Mouse (Mus musculus): ENCODE measurements around the gene Hcar2.

Gene Hcar2

GRCm38 (mm10) chr5:123862374-123863350 is 2.6 kb downstream of the Hcar2 start:
- no peak for DNase-seq (ENCODE audit: low read depth, low spot score)

DNA sequence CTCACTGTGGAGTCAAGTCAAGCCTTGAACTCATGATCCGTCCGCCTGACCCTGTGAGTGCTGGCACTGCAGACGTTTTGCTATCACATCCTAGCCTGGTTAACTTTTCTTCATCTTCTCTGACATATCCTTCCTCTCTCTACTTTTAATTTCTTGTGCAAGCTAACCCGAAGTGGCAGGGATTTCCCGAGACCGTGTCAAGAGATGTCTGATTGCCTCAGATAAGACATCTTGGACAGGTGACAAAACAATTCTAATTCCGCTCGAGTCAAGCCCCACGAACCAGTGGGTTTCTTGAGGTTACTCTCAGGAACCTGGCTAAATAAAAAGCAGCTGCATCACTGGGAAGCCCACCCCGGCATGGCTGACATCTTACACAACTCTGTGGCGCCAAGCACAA is 6.5 kb downstream of the Hcar2 start:
- DNase-seq (ENCODE audit: low read depth, low spot score): no peak

- no peak for DNase-seq (ENCODE audit: low read depth, low spot score)
Observed at GRCm38 (mm10) chr5:123854511-123854910, 10.8 kb downstream of the Hcar2 start.

DNA sequence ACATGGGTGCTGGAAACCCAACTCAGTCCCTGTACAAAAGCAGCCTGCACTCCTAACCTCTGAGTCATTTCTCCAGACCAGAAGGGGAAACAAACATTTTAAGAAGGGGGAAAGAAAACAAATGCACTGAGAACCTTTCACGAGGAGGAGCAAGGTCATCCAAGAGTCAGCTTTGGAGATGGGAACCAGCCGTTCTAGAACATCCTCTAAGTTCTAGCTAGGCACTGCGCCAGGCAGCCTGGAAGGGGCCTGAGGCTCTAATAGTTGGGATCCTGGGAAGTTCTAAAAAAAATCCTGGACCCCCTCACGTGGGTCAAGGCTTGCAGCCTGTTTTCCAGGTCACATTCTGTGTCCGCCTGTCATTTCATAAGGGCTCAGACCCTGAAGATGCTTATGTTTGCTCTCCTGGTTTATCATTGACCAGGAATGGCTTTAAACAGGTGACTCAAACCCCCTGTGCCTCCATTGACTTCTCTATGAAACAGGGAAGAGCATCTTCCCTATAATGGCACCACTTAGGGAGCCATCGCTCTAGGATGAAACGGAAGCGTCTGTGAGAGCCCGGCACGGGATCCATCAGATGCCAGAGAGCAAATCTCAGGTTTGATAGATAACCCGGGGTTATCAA is 11.3 kb downstream of the Hcar2 start:
- DNase-seq (ENCODE audit: low read depth, low spot score): no peak

GRCm38 (mm10) chr5:123851398-123851797 is 13.9 kb downstream of the Hcar2 start:
- no peak for DNase-seq (ENCODE audit: low read depth, low spot score)

DNA sequence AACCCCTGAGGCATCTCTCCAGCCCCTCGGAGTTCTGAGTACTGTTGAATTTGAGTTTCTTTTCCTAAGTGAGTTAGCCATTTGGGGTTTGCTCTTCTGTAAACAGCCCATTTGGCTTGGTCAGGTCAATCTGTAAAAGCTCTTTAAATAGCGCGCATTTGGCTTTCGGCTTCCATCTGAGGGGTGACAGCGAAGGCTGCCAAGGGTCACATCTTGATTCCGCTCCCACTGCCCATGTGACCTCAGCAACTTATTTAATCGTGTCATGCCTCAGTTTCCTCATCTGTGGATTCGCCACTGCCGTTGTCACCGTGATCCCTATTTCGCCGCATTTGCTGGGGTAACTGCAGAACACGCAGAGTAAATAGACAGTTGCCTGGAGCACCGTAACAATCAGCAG is 21.0 kb downstream of the Hcar2 start:
- no peak for DNase-seq (ENCODE audit: low read depth, low spot score)

DNA sequence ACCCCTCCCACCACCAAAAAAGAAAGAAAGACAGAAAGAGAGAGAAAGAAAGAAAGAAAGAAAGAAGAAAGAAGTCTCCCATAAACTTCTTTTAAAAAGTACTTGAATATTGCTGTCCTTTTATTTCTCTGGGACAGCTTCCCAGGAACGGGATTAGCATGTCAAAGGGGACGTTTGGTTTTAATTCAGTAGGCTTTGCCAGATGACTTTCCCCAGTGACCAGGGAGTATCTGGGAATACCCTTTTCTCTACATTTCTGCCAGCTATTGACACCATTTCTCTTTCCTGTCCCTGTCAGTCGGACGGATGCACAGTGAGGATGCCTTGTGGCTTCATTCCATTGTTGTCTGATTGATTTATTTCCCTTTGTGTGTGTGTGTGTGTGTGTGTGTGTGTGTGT is 21.5 kb downstream of the Hcar2 start:
- DNase-seq (ENCODE audit: low read depth, low spot score): no peak

GRCm38 (mm10) chr5:123842935-123843282 is 22.4 kb downstream of the Hcar2 start:
- DNase-seq (ENCODE audit: low read depth, low spot score): no peak

GRCm38 (mm10) chr5:123842221-123842934 is 22.9 kb downstream of the Hcar2 start:
- no peak for DNase-seq (ENCODE audit: low read depth, low spot score)

DNA sequence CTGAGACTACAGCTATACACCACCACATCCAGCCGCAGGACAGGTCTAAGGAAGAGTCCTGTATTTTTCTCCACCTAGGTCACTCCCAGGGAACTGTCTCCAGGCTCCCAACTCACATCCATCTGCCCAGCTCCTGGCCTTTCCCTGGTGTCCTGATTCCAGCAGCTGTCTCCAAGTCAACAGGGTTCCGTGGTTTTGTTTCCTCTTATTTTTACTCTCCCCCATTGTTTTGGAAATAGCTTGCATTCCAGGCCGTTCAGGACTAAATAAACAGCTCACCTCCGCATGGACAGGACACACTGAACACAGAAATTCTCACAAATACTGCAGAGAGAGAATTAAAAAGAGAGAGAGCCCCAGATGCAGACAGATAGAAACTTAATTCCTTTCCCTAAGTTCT is 27.9 kb downstream of the Hcar2 start:
- no peak for DNase-seq (ENCODE audit: low read depth, low spot score)

GRCm38 (mm10) chr5:123834836-123835235 is 30.5 kb downstream of the Hcar2 start:
- DNase-seq (ENCODE audit: low read depth, low spot score): no peak

DNA sequence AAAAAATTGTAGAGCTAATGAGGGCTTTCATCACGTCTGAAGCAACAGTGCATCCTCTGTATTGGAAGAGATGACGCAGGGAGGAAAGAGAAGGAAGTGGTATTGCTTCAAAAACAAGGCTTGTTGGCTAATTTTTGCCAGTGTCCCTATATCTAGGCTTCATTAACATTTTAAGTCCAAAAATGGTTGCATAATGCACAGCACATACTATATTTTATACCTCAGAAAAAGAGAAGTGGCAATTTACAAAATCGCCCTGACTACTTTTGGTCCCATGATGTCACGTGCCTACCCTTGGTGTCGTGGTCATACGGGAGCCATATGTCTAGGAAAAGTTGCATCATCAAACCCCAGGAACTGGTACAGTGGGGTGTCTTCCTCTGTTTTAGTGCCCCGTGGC is 33.0 kb downstream of the Hcar2 start:
- DNase-seq (ENCODE audit: low read depth, low spot score): no peak

- DNase-seq (ENCODE audit: low read depth, low spot score): no peak
Observed at GRCm38 (mm10) chr5:123827659-123828091, 37.6 kb downstream of the Hcar2 start.

DNA sequence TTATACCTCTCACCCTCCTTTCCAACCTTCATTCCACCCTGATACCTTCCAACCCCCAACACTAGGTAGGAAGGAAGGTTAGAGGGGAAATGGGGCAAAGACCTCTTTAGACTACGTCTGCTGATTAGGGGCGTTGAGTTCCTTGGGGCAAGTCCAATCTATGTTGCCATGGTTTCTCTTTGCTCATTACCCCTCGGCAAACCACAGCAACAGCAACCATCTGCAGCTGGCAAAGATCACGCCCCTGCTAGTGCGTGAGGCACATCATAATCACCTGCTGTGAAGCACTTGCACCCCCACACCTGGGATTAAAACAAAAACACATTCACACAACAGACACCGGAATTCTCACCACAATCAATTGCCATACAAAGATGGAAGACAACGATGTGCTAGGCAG is 42.6 kb downstream of the Hcar2 start:
- DNase-seq (ENCODE audit: low read depth, low spot score): no peak

- no peak for DNase-seq (ENCODE audit: low read depth, low spot score)
Observed at GRCm38 (mm10) chr5:123821264-123821571, 44.1 kb downstream of the Hcar2 start.

GRCm38 (mm10) chr5:123820501-123821263 is 44.6 kb downstream of the Hcar2 start:
- DNase-seq (ENCODE audit: low read depth, low spot score): no peak

DNA sequence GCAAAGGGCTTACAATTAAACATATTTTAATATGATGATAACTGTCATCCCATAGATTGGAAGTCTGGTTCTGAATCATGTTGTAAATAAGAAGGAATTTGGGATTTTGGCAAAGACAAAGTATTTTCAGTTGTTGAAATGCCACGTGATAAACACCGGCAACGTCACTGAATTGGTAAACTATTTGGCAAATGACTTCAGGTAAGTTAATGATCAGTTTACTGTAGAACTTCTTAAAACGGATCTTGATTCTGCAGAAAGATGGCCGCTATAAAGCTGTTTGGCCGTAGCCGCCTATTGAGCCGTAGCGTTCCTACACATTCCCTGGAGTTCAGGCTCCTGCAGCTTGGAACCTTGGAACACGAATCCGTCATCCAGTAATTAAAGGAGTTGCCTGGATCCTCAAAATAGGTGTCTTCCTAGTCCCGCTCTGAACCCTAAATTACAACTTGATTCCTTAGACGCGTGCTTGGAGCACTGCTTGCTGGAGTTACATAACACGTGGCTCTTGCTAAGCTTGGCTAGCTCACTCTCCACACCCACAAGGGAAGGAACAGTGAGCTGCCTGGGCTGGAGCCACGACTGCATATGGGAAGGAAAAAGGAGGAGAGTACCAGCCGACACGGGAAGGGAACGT is 46.2 kb downstream of the Hcar2 start:
- no peak for DNase-seq (ENCODE audit: low read depth, low spot score)

GRCm38 (mm10) chr5:123816891-123817290 is 48.4 kb downstream of the Hcar2 start:
- no peak for DNase-seq (ENCODE audit: low read depth, low spot score)

Data from c-Kit-negative CD71-positive TER-119-positive erythroid progenitor cells, embryonic 14.5 days (primary cell).